Mouse (Mus musculus): ENCODE measurements around the gene Tex45. TPM values are rescaled to one million over a fixed set of nuclear protein-coding genes. Genes with fewer than 3 reads are reported as not detected.

Gene Tex45
- polyA plus RNA-seq (2015; fragmentation: Nextera tagmentation; extraction: Ambion mirVana), result not detected in 2 replicates

DNA sequence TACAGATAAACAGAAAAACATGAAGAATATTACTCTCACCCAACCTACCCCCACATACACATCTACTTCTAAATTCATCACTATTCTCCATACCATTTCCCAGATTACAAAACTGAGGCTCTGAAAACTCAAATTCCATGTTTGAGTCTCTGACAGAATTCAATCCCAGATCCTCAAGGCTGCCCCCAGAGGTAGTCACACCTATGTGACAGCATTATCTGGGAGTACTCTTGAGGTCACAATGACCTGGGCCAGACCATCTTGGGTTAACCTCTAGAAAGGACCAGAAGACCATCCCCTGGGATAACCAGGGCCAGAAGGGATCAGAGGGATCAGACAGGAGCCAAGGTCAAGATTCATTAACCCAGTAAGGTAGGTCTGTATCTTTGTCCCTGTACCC is at the start of gene Tex45:
Gene Tex45, plus strand, starts transcription at position 301 of the 400 bp plus-strand sequence.
- no peak for ATAC-seq (ENCODE audit: low read depth)
- Histone ChIP-seq H3K27ac (no peak within 1 kb of the TSS), H3K4me2 (no peak within 1 kb of the TSS), H3K4me1 (replicated peaks) (peaks cover 19% of the 10 kb centered on the region), H3K4me3 (replicated peaks) (no peak within 1 kb of the TSS), H3K27me3 (peaks cover 3% of the 10 kb centered on the region), H3K9me3 (replicated peaks) (no peaks in the 10 kb centered on the region), H3K9ac (no peak within 1 kb of the TSS), H3K36me3 (no peaks in the 10 kb centered on the region)
- no peak for DNase-seq

- H3K36me3 ChIP-seq, result 0 out of 2 replicates have a peak, but pooled peaks cover 2% of the 10 kb centered on the region
- WGBS (ENCODE audit: insufficient replicate concordance), result 76% methylated on average over 5 of the region's 5 CpGs
- H3K9ac ChIP-seq, result no peak overlapping the region
- DNase-seq (no peak), ATAC-seq (ENCODE audit: low read depth) (no peak)
- no peak overlapping the region for H3K4me3 ChIP-seq (replicated peaks)
- H3K4me1 ChIP-seq (replicated peaks), result peaks cover 35% of the 10 kb centered on the region
- no peaks in the 10 kb centered on the region for H3K9me3 ChIP-seq (replicated peaks)
- H3K27me3 ChIP-seq, result no peaks in the 10 kb centered on the region
- no peak overlapping the region for H3K27ac ChIP-seq
- no peak overlapping the region for H3K4me2 ChIP-seq
Observed at GRCm38 (mm10) chr8:3421507-3421906, 49.2 kb upstream of the Tex45 start.

DNA sequence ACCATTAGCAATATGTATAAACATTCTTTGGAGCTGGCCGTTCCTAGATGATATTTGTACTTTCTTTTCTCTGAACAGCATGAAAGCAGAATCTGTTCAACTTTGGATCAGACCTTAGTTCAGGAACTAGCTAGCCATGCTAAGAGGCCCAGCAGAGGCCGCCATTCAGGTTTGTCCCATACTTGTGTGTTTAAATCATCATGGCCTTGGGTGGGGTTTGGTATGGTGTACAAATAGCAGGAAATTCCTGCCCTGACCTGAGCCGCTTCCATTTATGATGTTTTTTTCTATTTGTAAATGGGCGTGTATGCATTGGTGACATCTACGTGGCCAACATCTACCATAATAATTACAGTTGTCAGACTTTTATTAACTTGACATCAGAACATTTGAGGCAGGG is 45.4 kb upstream of the Tex45 start:
- WGBS (ENCODE audit: insufficient replicate concordance), result 76% methylated on average over 5 of the region's 5 CpGs
- Histone ChIP-seq H3K4me3 (replicated peaks) (no peak overlapping the region), H3K27ac (no peak overlapping the region), H3K4me1 (replicated peaks) (peaks cover 10% of the 10 kb centered on the region; the same call in 1 of the 2 replicates), H3K4me2 (no peak overlapping the region), H3K9me3 (replicated peaks) (no peaks in the 10 kb centered on the region), H3K36me3 (peaks cover 22% of the 10 kb centered on the region), H3K27me3 (no peaks in the 10 kb centered on the region), H3K9ac (no peak overlapping the region)
- DNase-seq (no peak), ATAC-seq (ENCODE audit: low read depth) (no peak)

GRCm38 (mm10) chr8:3426211-3426610 is 44.5 kb upstream of the Tex45 start:
- no peaks in the 10 kb centered on the region for H3K27me3 ChIP-seq
- no peaks in the 10 kb centered on the region for H3K9me3 ChIP-seq (replicated peaks)
- ATAC-seq (ENCODE audit: low read depth) (no peak), DNase-seq (no peak)
- WGBS (ENCODE audit: insufficient replicate concordance), result 70% methylated on average over 3 of the region's 3 CpGs
- H3K4me2 ChIP-seq, result no peak overlapping the region
- no peak overlapping the region for H3K4me3 ChIP-seq (replicated peaks)
- peaks cover 10% of the 10 kb centered on the region; the same call in 1 of the 2 replicates for H3K4me1 ChIP-seq (replicated peaks)
- H3K9ac ChIP-seq, result no peak overlapping the region
- H3K27ac ChIP-seq, result no peak overlapping the region
- H3K36me3 ChIP-seq, result peaks cover 30% of the 10 kb centered on the region

GRCm38 (mm10) chr8:3428426-3428825 is 42.2 kb upstream of the Tex45 start:
- no peak for ATAC-seq (ENCODE audit: low read depth)
- peaks cover 47% of the 10 kb centered on the region for H3K36me3 ChIP-seq

GRCm38 (mm10) chr8:3429966-3430365 is 40.7 kb upstream of the Tex45 start:
- Histone ChIP-seq H3K36me3 (peaks cover 59% of the 10 kb centered on the region), H3K4me1 (replicated peaks) (peaks cover 3% of the 10 kb centered on the region; the same call in 1 of the 2 replicates), H3K9ac (no peak overlapping the region), H3K4me3 (replicated peaks) (no peak overlapping the region), H3K27ac (no peak overlapping the region), H3K27me3 (no peaks in the 10 kb centered on the region), H3K9me3 (replicated peaks) (no peaks in the 10 kb centered on the region), H3K4me2 (no peak overlapping the region)
- ATAC-seq (ENCODE audit: low read depth) (no peak), DNase-seq (no peak)
- WGBS (ENCODE audit: insufficient replicate concordance), result 81% methylated on average over 2 of the region's 2 CpGs

More at GRCm38 (mm10) chr8:3428426-3428825, 42.2 kb upstream of the Tex45 start:
- Histone ChIP-seq H3K4me3 (replicated peaks) (no peak overlapping the region), H3K27me3 (no peaks in the 10 kb centered on the region), H3K9ac (no peak overlapping the region), H3K4me1 (replicated peaks) (peaks cover 3% of the 10 kb centered on the region; the same call in 1 of the 2 replicates), H3K9me3 (replicated peaks) (no peaks in the 10 kb centered on the region), H3K4me2 (no peak overlapping the region), H3K27ac (no peak overlapping the region)
- 73% methylated on average over 2 of the region's 2 CpGs for WGBS (ENCODE audit: insufficient replicate concordance)
- DNase-seq, result no peak

DNA sequence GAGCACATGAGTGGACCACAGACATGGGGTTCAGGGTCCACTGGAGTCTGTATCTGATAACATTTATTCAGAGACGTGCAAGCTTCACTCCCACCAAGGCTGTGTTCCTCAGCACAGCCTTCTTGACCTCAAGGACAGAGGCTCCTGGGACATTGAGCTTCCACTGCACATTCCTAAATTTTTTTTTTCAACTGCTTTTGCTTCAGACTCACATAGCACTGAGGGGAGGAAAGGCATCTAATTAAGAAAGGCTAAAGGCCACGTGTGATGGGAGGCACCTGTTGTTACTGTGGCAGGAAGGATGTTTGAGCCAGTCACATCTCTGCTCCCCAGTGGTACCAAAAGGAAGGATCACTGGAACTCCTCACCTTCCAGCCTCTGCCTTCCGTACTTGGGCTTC is 39.5 kb upstream of the Tex45 start:
- WGBS (ENCODE audit: insufficient replicate concordance), result 77% methylated on average over 3 of the region's 3 CpGs
- peaks cover 6% of the 10 kb centered on the region for H3K4me1 ChIP-seq (replicated peaks)
- H3K27ac ChIP-seq, result no peak overlapping the region
- ATAC-seq (ENCODE audit: low read depth), result no peak
- no peak overlapping the region for H3K4me2 ChIP-seq
- no peaks in the 10 kb centered on the region for H3K9me3 ChIP-seq (replicated peaks)
- no peaks in the 10 kb centered on the region for H3K27me3 ChIP-seq
- H3K4me3 ChIP-seq (replicated peaks), result no peak overlapping the region
- H3K36me3 ChIP-seq, result peaks cover 66% of the 10 kb centered on the region
- no peak for DNase-seq
- H3K9ac ChIP-seq, result no peak overlapping the region

DNA sequence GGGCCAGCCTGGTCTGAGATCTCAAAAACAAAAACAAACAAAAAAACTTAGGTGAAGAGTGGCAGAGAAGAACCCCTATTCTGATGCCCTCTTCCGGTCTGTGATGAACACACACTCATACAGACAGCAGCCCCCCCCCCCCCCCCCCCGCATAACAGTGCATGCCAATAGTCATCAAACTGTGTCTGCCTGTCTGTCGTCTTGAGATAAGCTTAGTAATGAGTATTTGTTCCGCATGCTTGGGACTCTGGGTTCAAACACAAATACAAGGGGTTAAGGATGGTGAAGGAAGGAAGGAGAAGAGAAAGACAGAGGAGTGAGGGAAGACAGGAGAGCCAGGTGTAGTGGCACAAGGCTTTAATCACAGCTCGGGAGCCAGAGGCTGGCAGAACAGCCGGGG is 34.2 kb upstream of the Tex45 start:
- H3K4me1 ChIP-seq (replicated peaks), result peaks cover 13% of the 10 kb centered on the region; the same call in 1 of the 2 replicates
- H3K27me3 ChIP-seq, result no peaks in the 10 kb centered on the region
- H3K9me3 ChIP-seq (replicated peaks), result no peaks in the 10 kb centered on the region
- peak; percentile 60; the same call in 1 of the 2 replicates for ATAC-seq (ENCODE audit: low read depth)
- H3K4me3 ChIP-seq (replicated peaks), result no peak overlapping the region
- DNase-seq, result no peak
- peaks cover 87% of the 10 kb centered on the region for H3K36me3 ChIP-seq
- no peak overlapping the region for H3K27ac ChIP-seq
- H3K9ac ChIP-seq, result no peak overlapping the region
- H3K4me2 ChIP-seq, result no peak overlapping the region
- 44% methylated on average over 6 of the region's 6 CpGs for WGBS (ENCODE audit: insufficient replicate concordance)

GRCm38 (mm10) chr8:3439510-3439909 is 31.2 kb upstream of the Tex45 start:
- H3K4me2 ChIP-seq, result no peak overlapping the region

GRCm38 (mm10) chr8:3449226-3449625 is 21.4 kb upstream of the Tex45 start:
- H3K4me1 ChIP-seq (replicated peaks), result no peaks in the 10 kb centered on the region
- H3K36me3 ChIP-seq, result peaks cover 72% of the 10 kb centered on the region

More at GRCm38 (mm10) chr8:3439510-3439909, 31.2 kb upstream of the Tex45 start:
- no peak overlapping the region for H3K9ac ChIP-seq
- H3K27ac ChIP-seq, result no peak overlapping the region
- H3K4me3 ChIP-seq (replicated peaks), result no peak overlapping the region
- peaks cover 13% of the 10 kb centered on the region; the same call in 1 of the 2 replicates for H3K4me1 ChIP-seq (replicated peaks)
- H3K9me3 ChIP-seq (replicated peaks), result no peaks in the 10 kb centered on the region
- WGBS (ENCODE audit: insufficient replicate concordance), result 78% methylated on average over 12 of the region's 12 CpGs
- DNase-seq (no peak), ATAC-seq (ENCODE audit: low read depth) (no peak)
- H3K36me3 ChIP-seq, result peaks cover 64% of the 10 kb centered on the region
- H3K27me3 ChIP-seq, result no peaks in the 10 kb centered on the region

DNA sequence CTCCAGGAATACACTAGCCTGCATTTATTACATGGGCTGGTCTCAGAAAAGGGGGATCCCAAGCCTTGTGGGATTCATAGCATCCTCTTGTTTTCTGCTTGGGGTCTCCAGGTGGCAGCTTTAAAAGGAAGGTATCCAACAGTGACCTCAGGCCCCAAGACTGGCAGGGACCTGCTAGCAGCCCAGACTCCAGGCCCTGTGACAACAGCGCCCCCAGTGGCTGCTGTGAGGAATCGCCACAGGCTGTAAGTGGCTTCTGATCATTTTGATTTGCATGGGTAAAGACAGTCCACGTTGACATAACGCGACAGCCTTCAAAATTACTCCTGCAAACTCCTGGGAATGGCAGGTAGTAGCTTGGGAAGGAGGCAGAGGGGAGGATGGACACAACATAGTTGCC is 20.0 kb upstream of the Tex45 start:
- H3K4me1 ChIP-seq (replicated peaks), result no peaks in the 10 kb centered on the region
- peak; percentile 50; the same call in 1 of the 2 replicates for ATAC-seq (ENCODE audit: low read depth)
- WGBS (ENCODE audit: insufficient replicate concordance), result 31% methylated on average over 5 of the region's 5 CpGs
- H3K9ac ChIP-seq, result no peak overlapping the region
- H3K4me2 ChIP-seq, result no peak overlapping the region
- no peaks in the 10 kb centered on the region for H3K9me3 ChIP-seq (replicated peaks)
- H3K27me3 ChIP-seq, result no peaks in the 10 kb centered on the region
- peaks cover 86% of the 10 kb centered on the region for H3K36me3 ChIP-seq
- peak; percentile 28 for DNase-seq
- no peak overlapping the region for H3K4me3 ChIP-seq (replicated peaks)
- no peak overlapping the region for H3K27ac ChIP-seq

More at GRCm38 (mm10) chr8:3449226-3449625, 21.4 kb upstream of the Tex45 start:
- no peak overlapping the region for H3K27ac ChIP-seq
- H3K4me3 ChIP-seq (replicated peaks), result no peak overlapping the region
- H3K9me3 ChIP-seq (replicated peaks), result no peaks in the 10 kb centered on the region
- H3K27me3 ChIP-seq, result no peaks in the 10 kb centered on the region
- no peak overlapping the region for H3K4me2 ChIP-seq
- WGBS (ENCODE audit: insufficient replicate concordance), result 73% methylated on average over 2 of the region's 2 CpGs
- H3K9ac ChIP-seq, result no peak overlapping the region
- DNase-seq, result no peak
- no peak for ATAC-seq (ENCODE audit: low read depth)

DNA sequence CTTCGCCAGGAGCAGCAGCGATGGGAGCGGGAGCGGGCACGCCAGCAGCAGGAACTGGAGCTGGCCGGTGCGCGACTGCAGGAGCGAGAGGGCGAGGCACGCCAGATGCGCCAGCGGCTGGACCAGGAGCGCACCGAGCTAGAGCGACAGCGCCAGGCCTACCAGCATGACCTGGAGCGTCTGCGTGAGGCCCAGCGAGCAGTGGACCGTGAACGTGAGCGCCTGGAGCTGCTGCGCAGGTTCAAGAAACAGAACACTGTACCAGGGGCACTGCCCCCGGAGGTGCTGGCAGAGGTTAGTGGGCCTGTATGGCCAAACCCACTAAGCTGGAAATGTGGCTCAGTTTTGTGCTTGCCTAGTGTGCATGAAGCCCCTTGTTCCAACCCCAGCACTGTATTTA is 18.7 kb upstream of the Tex45 start:
- H3K9ac ChIP-seq, result no peak overlapping the region
- DNase-seq (no peak), ATAC-seq (ENCODE audit: low read depth) (no peak)
- H3K27me3 ChIP-seq, result no peaks in the 10 kb centered on the region
- 90% methylated on average over 25 of the region's 25 CpGs for WGBS (ENCODE audit: insufficient replicate concordance)
- no peaks in the 10 kb centered on the region for H3K4me1 ChIP-seq (replicated peaks)
- H3K36me3 ChIP-seq, result peaks cover 89% of the 10 kb centered on the region
- no peaks in the 10 kb centered on the region for H3K9me3 ChIP-seq (replicated peaks)
- H3K4me3 ChIP-seq (replicated peaks), result no peak overlapping the region
- H3K4me2 ChIP-seq, result no peak overlapping the region
- no peak overlapping the region for H3K27ac ChIP-seq

Data from liver, embryonic 13.5 days (tissue).